Mouse (Mus musculus): ENCODE measurements around the gene Icam1. TPM values are rescaled to one million over a fixed set of nuclear protein-coding genes. Genes with fewer than 3 reads are reported as not detected.

Icam1 gene
- total RNA-seq, 1 experiment from 2014 or later = 67.6 TPM

- ATAC-seq (replicated peaks; ENCODE audit: insufficient number of reproducible peaks, low FRiP score, low TSS enrichment, poor library complexity, severe bottlenecking) = 0 out of 2 replicates have a peak, but pooled peaks have one; percentile 12
Observed at GRCm38 (mm10) chr9:21016331-21017176, 769 bp downstream of the Icam1 start.

GRCm38 (mm10) chr9:21017177-21017575 lies 1.4 kb downstream of the Icam1 start:
- ATAC-seq (replicated peaks; ENCODE audit: insufficient number of reproducible peaks, low FRiP score, low TSS enrichment, poor library complexity, severe bottlenecking) = no peak

DNA sequence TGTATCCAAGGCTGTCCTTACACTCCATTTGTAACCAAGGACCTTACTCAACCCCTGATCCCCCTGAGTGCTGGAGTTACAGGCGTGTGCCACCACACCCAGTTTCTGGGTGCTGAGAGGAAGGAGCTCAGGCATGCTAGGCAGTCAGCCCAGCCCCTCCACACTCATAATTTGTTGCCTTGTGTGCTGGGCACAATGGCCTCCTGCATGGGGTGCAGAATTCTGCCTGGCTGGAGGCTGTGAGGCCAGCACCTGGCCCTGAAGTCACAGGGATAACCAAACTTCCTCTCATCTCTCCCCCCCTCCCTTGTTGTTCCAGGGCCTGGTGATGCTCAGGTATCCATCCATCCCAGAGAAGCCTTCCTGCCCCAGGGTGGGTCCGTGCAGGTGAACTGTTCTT lies 2.8 kb downstream of the Icam1 start:
- ATAC-seq (replicated peaks; ENCODE audit: insufficient number of reproducible peaks, low FRiP score, low TSS enrichment, poor library complexity, severe bottlenecking) = no peak

GRCm38 (mm10) chr9:21021363-21021762 lies 5.6 kb downstream of the Icam1 start:
- ATAC-seq (replicated peaks; ENCODE audit: insufficient number of reproducible peaks, low FRiP score, low TSS enrichment, poor library complexity, severe bottlenecking) = no peak

DNA sequence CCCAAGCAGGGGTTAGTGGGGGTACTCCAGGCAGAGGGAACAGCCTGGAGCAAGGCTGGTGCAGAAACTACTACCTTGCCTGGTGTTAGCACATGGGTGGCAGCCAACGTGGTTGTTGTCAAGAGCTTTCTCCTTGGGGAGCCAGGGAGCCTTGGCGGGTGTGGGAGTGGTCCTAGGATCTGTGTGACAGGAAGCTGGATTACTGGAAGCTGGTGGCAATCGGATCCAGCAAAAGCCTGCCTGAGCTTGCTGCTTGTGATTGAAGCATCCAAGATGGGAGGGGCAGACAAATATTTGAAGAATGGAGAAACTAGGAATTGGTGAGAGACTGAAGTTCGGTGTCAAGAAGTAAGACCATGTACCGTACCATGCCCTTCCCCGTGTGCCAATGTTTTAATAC lies 6.5 kb downstream of the Icam1 start:
- ATAC-seq (replicated peaks; ENCODE audit: insufficient number of reproducible peaks, low FRiP score, low TSS enrichment, poor library complexity, severe bottlenecking) = no peak

DNA sequence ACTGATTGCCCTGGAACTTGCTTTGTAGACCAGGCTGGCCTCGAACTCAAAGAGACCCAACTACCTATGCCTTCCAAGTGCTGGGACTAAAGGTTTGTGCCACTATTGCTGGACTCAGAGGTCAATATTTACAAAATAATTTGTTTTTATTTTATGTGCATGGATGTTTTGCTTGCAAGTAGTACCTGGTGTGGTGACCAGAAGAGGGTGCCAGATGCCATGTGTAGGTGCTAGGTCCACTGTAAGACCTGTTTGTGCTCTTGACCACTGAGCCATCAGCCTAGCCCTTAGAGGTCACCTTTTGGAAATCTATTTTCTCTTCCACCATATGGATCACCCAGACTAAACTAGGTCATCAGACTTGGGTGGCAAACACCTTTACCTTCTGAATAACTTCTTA lies 6.9 kb downstream of the Icam1 start:
- no peak for ATAC-seq (replicated peaks; ENCODE audit: insufficient number of reproducible peaks, low FRiP score, low TSS enrichment, poor library complexity, severe bottlenecking)

GRCm38 (mm10) chr9:21025258-21025810 lies 9.5 kb downstream of the Icam1 start:
- ATAC-seq (replicated peaks; ENCODE audit: insufficient number of reproducible peaks, low FRiP score, low TSS enrichment, poor library complexity, severe bottlenecking) = no peak

DNA sequence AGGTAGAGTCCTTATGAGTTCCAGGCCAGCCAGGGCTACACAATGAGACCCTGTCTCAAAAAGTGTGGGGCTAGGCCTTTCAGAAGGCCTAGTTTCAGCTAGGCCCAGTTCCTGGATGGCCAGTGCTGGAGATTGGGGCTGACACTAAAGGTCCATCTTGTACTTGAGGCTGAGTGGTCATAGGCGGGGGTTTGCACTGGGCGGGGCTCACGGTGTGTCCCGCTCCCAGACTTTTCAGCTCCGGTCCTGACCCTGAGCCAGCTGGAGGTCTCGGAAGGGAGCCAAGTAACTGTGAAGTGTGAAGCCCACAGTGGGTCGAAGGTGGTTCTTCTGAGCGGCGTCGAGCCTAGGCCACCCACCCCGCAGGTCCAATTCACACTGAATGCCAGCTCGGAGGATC lies 11.1 kb downstream of the Icam1 start:
- no peak for ATAC-seq (replicated peaks; ENCODE audit: insufficient number of reproducible peaks, low FRiP score, low TSS enrichment, poor library complexity, severe bottlenecking)

DNA sequence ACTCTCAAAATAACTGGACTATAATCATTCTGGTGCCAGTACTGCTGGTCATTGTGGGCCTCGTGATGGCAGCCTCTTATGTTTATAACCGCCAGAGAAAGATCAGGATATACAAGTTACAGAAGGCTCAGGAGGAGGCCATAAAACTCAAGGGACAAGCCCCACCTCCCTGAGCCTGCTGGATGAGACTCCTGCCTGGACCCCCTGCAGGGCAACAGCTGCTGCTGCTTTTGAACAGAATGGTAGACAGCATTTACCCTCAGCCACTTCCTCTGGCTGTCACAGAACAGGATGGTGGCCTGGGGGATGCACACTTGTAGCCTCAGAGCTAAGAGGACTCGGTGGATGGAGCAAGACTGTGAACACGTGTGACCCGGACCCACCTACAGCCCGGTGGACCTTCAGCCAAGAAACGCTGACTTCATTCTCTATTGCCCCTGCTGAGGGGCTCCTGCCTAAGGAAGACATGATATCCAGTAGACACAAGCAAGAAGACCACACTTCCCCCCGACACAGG lies 12.0 kb downstream of the Icam1 start:
- no peak for ATAC-seq (replicated peaks; ENCODE audit: insufficient number of reproducible peaks, low FRiP score, low TSS enrichment, poor library complexity, severe bottlenecking)

DNA sequence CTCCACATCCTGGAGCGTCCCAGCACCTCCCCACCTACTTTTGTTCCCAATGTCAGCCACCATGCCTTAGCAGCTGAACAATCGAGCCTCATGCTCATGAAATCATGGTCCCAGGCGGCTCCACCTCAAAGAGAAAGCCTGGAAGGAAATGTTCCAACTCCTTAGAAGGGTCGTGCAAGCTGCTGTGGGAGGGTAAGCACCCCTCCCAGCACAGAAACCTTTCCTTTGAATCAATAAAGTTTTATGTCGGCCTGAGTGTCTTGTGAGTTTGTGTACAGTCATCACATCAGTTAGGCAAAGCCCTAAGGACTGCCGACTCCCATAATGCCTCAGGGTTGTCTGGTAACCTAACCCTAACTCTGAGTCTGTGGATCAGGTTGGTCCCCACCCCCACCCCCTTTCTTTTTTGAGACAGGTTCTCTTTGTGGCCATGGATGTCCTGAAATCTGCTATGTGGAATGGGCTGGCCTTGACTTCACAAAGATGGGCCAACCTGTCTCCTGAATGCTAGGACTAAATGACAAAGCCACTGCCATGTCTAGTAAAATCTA lies 12.8 kb downstream of the Icam1 start:
- ATAC-seq (replicated peaks; ENCODE audit: insufficient number of reproducible peaks, low FRiP score, low TSS enrichment, poor library complexity, severe bottlenecking) = no peak

GRCm38 (mm10) chr9:21029291-21030054 lies 13.7 kb downstream of the Icam1 start, which contains the start of gene Icam4:
Gene Icam4, plus strand, starts transcription at chr9:21029373.
- peak; percentile 28 for ATAC-seq (replicated peaks; ENCODE audit: insufficient number of reproducible peaks, low FRiP score, low TSS enrichment, poor library complexity, severe bottlenecking)

- ATAC-seq (replicated peaks; ENCODE audit: insufficient number of reproducible peaks, low FRiP score, low TSS enrichment, poor library complexity, severe bottlenecking) = no peak
Observed at GRCm38 (mm10) chr9:21030055-21030600, 14.3 kb downstream of the Icam1 start.

DNA sequence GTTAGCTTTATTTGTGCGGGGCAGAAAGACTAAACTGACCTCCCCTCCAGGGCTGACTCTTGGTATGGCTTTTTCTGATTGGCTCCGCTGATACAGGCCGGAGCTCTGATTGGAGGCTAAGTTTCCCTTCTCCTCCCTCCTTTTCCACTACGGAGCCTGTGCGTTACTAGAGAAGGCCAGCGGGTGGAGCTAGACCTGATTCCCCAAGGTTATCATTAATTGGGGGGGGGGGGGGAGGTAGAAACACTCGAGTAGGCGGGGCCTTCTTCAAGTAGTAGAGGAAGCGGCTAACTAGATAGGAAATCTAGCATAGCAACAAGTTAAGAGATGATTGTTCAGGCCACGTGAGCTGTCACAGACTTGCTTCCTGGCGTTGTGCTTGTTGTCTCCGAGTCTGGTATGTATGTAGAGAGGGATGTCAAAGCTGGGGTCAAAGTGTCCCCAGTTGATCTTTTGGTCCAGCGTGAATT lies 15.0 kb downstream of the Icam1 start:
- peak; percentile 84 for ATAC-seq (replicated peaks; ENCODE audit: insufficient number of reproducible peaks, low FRiP score, low TSS enrichment, poor library complexity, severe bottlenecking)

GRCm38 (mm10) chr9:21031251-21031895 lies 15.6 kb downstream of the Icam1 start:
- ATAC-seq (replicated peaks; ENCODE audit: insufficient number of reproducible peaks, low FRiP score, low TSS enrichment, poor library complexity, severe bottlenecking) = peak; percentile 10; the same call in 1 of the 2 replicates

DNA sequence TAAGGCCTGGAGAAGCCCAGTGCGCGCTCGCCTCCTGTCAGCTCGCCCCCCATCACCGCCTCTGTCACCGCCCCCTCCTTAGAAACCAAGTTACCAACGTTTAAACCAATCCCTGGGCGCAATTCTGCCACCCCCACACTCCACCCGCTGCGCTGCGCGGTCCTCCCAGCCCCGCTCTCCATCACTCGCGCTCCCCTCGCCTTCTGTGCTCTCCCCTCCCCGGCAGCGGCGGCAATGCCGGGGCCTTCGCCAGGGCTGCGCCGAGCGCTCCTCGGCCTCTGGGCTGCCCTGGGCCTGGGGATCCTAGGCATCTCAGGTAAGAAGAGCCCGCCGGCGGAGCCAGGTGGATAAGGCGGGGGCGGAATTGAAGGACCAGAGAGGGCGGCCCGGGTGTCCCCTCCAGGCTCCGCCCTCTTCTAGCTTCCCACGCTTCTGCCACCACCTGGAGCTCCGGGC lies 16.1 kb downstream of the Icam1 start, which contains the start of gene Icam5:
TSS of gene Icam5 (plus strand) at position 178 of the 456 bp plus-strand sequence.
- ATAC-seq (replicated peaks; ENCODE audit: insufficient number of reproducible peaks, low FRiP score, low TSS enrichment, poor library complexity, severe bottlenecking) = no peak

DNA sequence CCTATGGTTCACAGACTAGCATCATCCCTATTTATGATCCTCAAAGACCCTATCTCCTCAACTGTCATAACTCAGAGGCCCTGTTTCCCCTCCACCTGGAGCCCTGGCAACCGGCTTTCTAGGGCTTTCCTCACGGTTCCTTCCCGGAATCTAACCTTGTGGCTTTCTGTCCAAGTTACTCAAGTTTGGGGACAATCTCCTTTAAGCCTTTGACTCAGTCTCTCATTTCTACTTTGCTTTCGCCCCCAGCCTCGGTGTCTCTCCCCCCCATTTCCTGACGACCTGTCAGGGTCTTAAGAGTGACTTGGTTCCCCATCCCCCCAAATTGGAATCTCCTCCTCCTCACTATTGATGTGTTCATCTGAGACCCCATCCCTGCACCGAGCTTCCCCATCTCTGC lies 16.7 kb downstream of the Icam1 start:
- ATAC-seq (replicated peaks; ENCODE audit: insufficient number of reproducible peaks, low FRiP score, low TSS enrichment, poor library complexity, severe bottlenecking) = no peak

DNA sequence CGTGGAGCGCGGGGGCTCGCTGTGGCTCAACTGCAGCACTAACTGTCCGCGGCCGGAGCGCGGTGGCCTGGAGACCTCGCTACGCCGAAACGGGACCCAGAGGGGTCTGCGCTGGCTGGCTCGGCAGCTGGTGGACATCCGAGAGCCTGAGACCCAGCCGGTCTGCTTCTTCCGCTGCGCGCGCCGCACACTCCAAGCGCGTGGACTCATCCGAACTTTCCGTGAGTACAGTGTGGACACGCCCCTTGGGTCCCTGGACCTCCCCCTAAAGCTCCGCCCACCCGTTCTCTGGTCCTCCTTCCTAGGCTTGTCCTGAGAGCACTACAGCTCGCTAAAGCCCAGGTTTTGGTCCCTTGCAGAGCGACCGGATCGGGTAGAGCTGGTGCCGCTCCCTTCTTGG lies 17.4 kb downstream of the Icam1 start:
- ATAC-seq (replicated peaks; ENCODE audit: insufficient number of reproducible peaks, low FRiP score, low TSS enrichment, poor library complexity, severe bottlenecking) = peak; percentile 67

GRCm38 (mm10) chr9:21034481-21035085 lies 18.8 kb downstream of the Icam1 start:
- no peak for ATAC-seq (replicated peaks; ENCODE audit: insufficient number of reproducible peaks, low FRiP score, low TSS enrichment, poor library complexity, severe bottlenecking)

All from monocyte, adult 5-6 weeks (primary cell).